Mouse (Mus musculus) thymus, adult 2 months (tissue): Measurements from ENCODE around the gene Rnf39. TPM values are rescaled to one million over a fixed set of nuclear protein-coding genes. Genes with fewer than 3 reads are reported as not detected.
"Not testable (repeated sequence)": the region's sequence is repeated elsewhere in the genome, so short reads cannot be mapped to it uniquely, and the experiment has no call there.

Experiments used
- DNase-seq: peaks from one replicate; pipeline ENCODE4 v3.0.0; 2021
- H3K27ac ChIP-seq: fragments of 200-500 bp; 2 replicates; pipeline ENCODE4 v1.5.1; 2012; ENCODE audit warnings: low read length, control low read depth; ENCODE audit not compliant: control insufficient read depth, insufficient read depth
- H3K27me3 ChIP-seq: fragments of 200-500 bp; 2 replicates; pipeline ENCODE4 v1.6.1; 2012; ENCODE audit warnings: mild to moderate bottlenecking, low read length, moderate library complexity, mixed read lengths; ENCODE audit not compliant: control insufficient read depth, insufficient read depth
- H3K36me3 ChIP-seq: fragments of 200-500 bp; 2 replicates; pipeline ENCODE4 v1.6.1; 2012; ENCODE audit warnings: mild to moderate bottlenecking, low read length, moderate library complexity; ENCODE audit not compliant: control insufficient read depth, insufficient read depth
- H3K4me1 ChIP-seq: fragments of 200-500 bp; replicated peaks from 2 replicates; pipeline ENCODE4 v1.6.1; 2012; ENCODE audit warnings: low read length; ENCODE audit not compliant: control insufficient read depth, insufficient read depth
- H3K4me3 ChIP-seq: fragments of 200-500 bp; 2 replicates; pipeline ENCODE4 v1.5.1; 2012; ENCODE audit warnings: mild to moderate bottlenecking, low read length, control low read depth, moderate library complexity; ENCODE audit not compliant: control insufficient read depth, insufficient read depth
- CTCF ChIP-seq: fragments of 200-500 bp; IDR thresholded peaks from 2 replicates; pipeline ENCODE4 v1.5.1; 2012; ENCODE audit warnings: mild to moderate bottlenecking, control low read depth, low read length, moderate library complexity, borderline replicate concordance; ENCODE audit not compliant: control insufficient read depth, poor library complexity, insufficient read depth; ENCODE audit errors: extremely low read depth
- POLR2A ChIP-seq: fragments of 200-500 bp; IDR thresholded peaks from 2 replicates; pipeline ENCODE4 v1.6.1; 2012; ENCODE audit warnings: mild to moderate bottlenecking, low read length, control low read depth, moderate library complexity; ENCODE audit not compliant: control insufficient read depth, poor library complexity, insufficient read depth; ENCODE audit errors: extremely low read depth
- WGBS: fragments of 180-500 bp; shearing (Covaris S2); methylation state at CpG from one replicate; pipeline ENCODE4 v1.1.7; 2018; 5-methylcytosine and 5-hydroxymethylcytosine counted together
- polyA plus RNA-seq: library from polyadenylated mRNA; depleted of rRNA; stranded (reverse); fragments of >200 nt; gene quantifications from 2 replicates; pipeline ENCODE4 v1.2.3, GENCODE M21; 2012

The Rnf39 gene
- polyA plus RNA-seq, 1 experiment = 3.8 TPM

DNA sequence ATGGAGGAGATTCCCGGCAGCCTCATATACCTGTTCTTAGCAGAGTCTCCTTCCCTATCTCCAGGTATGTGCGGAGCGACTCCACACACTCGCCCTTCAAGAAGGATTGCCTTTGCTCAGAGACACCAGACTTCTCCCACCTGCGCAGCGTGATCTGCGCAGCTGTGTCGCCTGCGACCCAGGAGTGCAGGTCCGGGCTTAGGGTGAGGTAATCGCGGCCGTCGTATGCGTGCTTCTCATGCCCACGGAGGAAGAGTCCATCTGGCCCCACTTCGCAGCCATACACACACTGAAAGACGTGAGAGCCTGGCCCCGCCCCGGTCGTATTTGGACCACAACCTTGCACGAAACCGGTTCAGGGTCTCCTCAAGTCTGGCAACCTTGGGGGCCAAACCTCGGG lies 45.8 kb downstream of the Rnf39 start:
- 37% methylated on average over 24 of the region's 24 CpGs for WGBS
- Histone ChIP-seq H3K36me3 (no peaks in the 10 kb centered on the region), H3K4me1 (no peaks in the 10 kb centered on the region), H3K27ac (no peak overlapping the region), H3K4me3 (no peak overlapping the region), H3K27me3 (no peaks in the 10 kb centered on the region; the same call in 1 of the 2 replicates)
- TF ChIP-seq CTCF (no peak), POLR2A (no peak)
- DNase-seq = no peak

GRCm38 (mm10) chr17:36989437-36989836 lies 46.7 kb downstream of the Rnf39 start, which contains the start of gene H2-M5:
Gene H2-M5, minus strand, starts transcription at chr17:36989537.
- H3K36me3 ChIP-seq = no peaks in the 10 kb centered on the region
- H3K4me1 ChIP-seq = no peaks in the 10 kb centered on the region
- H3K27me3 ChIP-seq = no peaks in the 10 kb centered on the region; the same call in 1 of the 2 replicates
- no peak within 1 kb of the TSS for H3K27ac ChIP-seq
- DNase-seq = no peak
- TF ChIP-seq POLR2A (no peak), CTCF (no peak)
- WGBS = 94% methylated on average over 5 of the region's 5 CpGs
- no peak within 1 kb of the TSS for H3K4me3 ChIP-seq

DNA sequence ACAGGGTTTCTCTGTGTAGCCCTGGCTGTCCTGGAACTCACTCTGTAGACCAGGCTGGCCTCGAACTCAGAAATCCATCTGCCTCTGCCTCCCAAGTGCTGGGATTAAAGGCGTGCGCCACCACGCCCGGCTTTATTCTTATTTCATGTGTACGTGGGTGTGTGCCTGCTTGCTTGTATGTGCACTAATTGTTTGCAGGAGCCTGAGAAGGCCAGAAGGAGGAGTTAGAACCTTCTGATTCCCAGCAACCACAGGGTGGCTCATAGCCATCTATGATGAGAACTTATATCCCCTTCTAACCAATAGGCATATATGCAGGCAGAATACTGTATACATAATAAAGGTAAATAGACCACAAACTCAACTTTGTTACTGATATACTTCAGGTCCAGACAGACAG lies 47.9 kb downstream of the Rnf39 start:
- not testable (repeated sequence) for H3K4me1 ChIP-seq, H3K36me3 ChIP-seq, DNase-seq, H3K4me3 ChIP-seq, H3K27ac ChIP-seq, H3K27me3 ChIP-seq
- WGBS = 94% methylated on average over 6 of the region's 6 CpGs

DNA sequence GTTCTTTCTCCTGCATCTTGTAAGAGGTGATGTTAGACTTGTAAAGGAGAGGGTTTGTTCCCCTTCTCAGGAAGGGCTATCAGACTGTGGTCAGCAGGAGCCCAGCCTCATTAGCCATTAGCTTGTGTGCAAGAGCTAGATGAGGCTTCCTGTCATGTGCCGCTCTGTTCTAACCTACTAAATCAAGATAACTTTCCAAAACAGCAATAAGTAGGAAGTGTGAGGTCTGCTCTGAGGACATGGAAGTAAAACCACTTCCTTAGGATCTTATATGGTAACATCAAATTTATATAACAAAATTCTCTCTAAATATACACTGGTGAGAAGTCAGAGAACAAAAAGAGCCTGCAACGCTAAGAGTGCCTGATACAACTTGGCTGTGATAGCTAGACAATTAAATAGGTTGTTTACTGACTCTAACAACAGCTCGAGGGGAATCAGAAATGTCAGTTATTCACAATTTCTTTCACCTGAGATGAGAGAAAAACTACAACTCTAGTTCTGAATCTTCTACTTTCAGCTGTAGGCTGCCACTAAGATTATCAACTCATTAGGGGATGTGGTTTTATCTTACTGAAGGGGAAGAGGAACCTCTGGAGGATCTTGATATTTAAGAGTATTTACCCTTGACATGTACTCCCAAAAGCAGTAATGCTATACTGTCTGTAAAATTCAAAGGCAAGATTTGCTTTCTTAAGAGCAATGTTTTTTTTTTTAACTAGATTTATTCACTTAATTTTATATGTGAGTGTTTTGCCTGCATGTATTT lies 49.8 kb downstream of the Rnf39 start:
- 8% methylated on average over 3 of the region's 3 CpGs for WGBS

GRCm38 (mm10) chr17:36993770-36994325 lies 51.1 kb downstream of the Rnf39 start:
- DNase-seq = no peak
- no peak for TF ChIP-seq POLR2A
- no peak for TF ChIP-seq CTCF
- Histone ChIP-seq H3K4me1 (no peaks in the 10 kb centered on the region), H3K27me3 (no peaks in the 10 kb centered on the region; the same call in 1 of the 2 replicates), H3K4me3 (no peak overlapping the region), H3K36me3 (no peaks in the 10 kb centered on the region), H3K27ac (no peak overlapping the region)
- WGBS = 96% methylated on average over 4 of the region's 4 CpGs

More for the DNA sequence above, 49.8 kb downstream of the Rnf39 start:
- no peak for DNase-seq
- Histone ChIP-seq H3K27ac (no peak overlapping the region), H3K36me3 (no peaks in the 10 kb centered on the region), H3K4me1 (no peaks in the 10 kb centered on the region), H3K27me3 (no peaks in the 10 kb centered on the region; the same call in 1 of the 2 replicates), H3K4me3 (no peak overlapping the region)
- TF ChIP-seq POLR2A = no peak
- no peak for TF ChIP-seq CTCF

GRCm38 (mm10) chr17:36994528-36994927 lies 51.8 kb downstream of the Rnf39 start:
- H3K27me3 ChIP-seq = no peaks in the 10 kb centered on the region
- TF ChIP-seq CTCF (no peak), POLR2A (no peak)
- no peak overlapping the region for H3K4me3 ChIP-seq
- no peaks in the 10 kb centered on the region for H3K4me1 ChIP-seq
- no peak overlapping the region for H3K27ac ChIP-seq
- 81% methylated on average over 2 of the region's 2 CpGs for WGBS
- no peak for DNase-seq
- no peaks in the 10 kb centered on the region for H3K36me3 ChIP-seq

GRCm38 (mm10) chr17:36995448-36995847 lies 52.7 kb downstream of the Rnf39 start:
- H3K27me3 ChIP-seq = no peaks in the 10 kb centered on the region
- TF ChIP-seq CTCF (no peak), POLR2A (no peak)
- WGBS = 86% methylated on average over 3 of the region's 3 CpGs
- no peaks in the 10 kb centered on the region for H3K4me1 ChIP-seq
- no peak for DNase-seq
- H3K4me3 ChIP-seq = no peak overlapping the region
- no peak overlapping the region for H3K27ac ChIP-seq
- H3K36me3 ChIP-seq = no peaks in the 10 kb centered on the region
